Mouse (Mus musculus) lung, postnatal 0 days (tissue): ENCODE data around the gene 1810046K07Rik. TPM values are rescaled to one million over a fixed set of nuclear protein-coding genes. Genes with fewer than 3 reads are reported as not detected.

Source experiments
- ATAC-seq: fragments of 200-750 bp; cut with Nextera tagmentation; 2 replicates; pipeline ENCODE4 v1.8.0; 2017; ENCODE audit warnings: moderate library complexity
- DNase-seq: peaks from one replicate; pipeline ENCODE4 v3.0.0-alpha.2; 2016; ENCODE audit warnings: low spot score
- H3K27ac ChIP-seq: fragments of 300-500 bp; sonication (generic); 2 replicates; pipeline ENCODE4 v1.5.1; 2014; ENCODE audit warnings: antibody characterized with exemption, mild to moderate bottlenecking, low read length, mixed read lengths
- H3K27me3 ChIP-seq: fragments of 300-500 bp; sonication (generic); replicated peaks from 2 replicates; pipeline ENCODE4 v1.6.1; 2014; ENCODE audit warnings: low read length, mixed read lengths; ENCODE audit not compliant: insufficient read depth
- H3K36me3 ChIP-seq: fragments of 300-500 bp; sonication (generic); 2 replicates; pipeline ENCODE4 v1.6.1; 2014; ENCODE audit warnings: low read length, mixed read lengths; ENCODE audit not compliant: insufficient read depth
- H3K4me1 ChIP-seq: fragments of 300-500 bp; sonication (generic); 2 replicates; pipeline ENCODE4 v1.6.1; 2014; ENCODE audit warnings: antibody characterized with exemption, low read depth, low read length, mixed read lengths; ENCODE audit not compliant: insufficient read depth
- H3K4me2 ChIP-seq: fragments of 300-500 bp; sonication (generic); replicated peaks from 2 replicates; pipeline ENCODE4 v1.6.1; 2014; ENCODE audit warnings: low read depth, mild to moderate bottlenecking, low read length, moderate library complexity, mixed read lengths
- H3K4me3 ChIP-seq: fragments of 300-500 bp; sonication (generic); 2 replicates; pipeline ENCODE4 v1.5.1; 2014; ENCODE audit warnings: low read depth, low read length
- H3K9ac ChIP-seq: fragments of 300-500 bp; sonication (generic); replicated peaks from 2 replicates; pipeline ENCODE4 v1.6.1; 2014; ENCODE audit warnings: low read depth, mild to moderate bottlenecking
- H3K9me3 ChIP-seq: fragments of 300-500 bp; sonication (generic); 2 replicates; pipeline ENCODE4 v1.6.1; 2016; ENCODE audit warnings: low read length, mixed read lengths
- CTCF ChIP-seq: IDR thresholded peaks from 2 replicates; pipeline ENCODE4 v1.5.1; 2016; ENCODE audit warnings: antibody characterized with exemption, mild to moderate bottlenecking
- EP300 ChIP-seq: IDR thresholded peaks from 2 replicates; pipeline ENCODE4 v1.6.1; 2016; ENCODE audit warnings: antibody characterized with exemption, mild to moderate bottlenecking, control low read depth
- WGBS: fragments of 180-500 bp; shearing (Covaris S2); extraction: QIAGEN DNeasy Blood & Tissue Kit; methylation state at CpG from one replicate; pipeline ENCODE4 v1.1.7; 2014; 5-methylcytosine and 5-hydroxymethylcytosine counted together
- polyA plus RNA-seq: library from polyadenylated mRNA; unstranded; fragments of >200 nt; fragmentation: Nextera tagmentation; extraction: Ambion mirVana; gene quantifications from 2 replicates; pipeline ENCODE4 v1.2.1, GENCODE M21; 2015

The 1810046K07Rik gene
- polyA plus RNA-seq, 1 experiment from 2014 or later, result 0.20 TPM

DNA sequence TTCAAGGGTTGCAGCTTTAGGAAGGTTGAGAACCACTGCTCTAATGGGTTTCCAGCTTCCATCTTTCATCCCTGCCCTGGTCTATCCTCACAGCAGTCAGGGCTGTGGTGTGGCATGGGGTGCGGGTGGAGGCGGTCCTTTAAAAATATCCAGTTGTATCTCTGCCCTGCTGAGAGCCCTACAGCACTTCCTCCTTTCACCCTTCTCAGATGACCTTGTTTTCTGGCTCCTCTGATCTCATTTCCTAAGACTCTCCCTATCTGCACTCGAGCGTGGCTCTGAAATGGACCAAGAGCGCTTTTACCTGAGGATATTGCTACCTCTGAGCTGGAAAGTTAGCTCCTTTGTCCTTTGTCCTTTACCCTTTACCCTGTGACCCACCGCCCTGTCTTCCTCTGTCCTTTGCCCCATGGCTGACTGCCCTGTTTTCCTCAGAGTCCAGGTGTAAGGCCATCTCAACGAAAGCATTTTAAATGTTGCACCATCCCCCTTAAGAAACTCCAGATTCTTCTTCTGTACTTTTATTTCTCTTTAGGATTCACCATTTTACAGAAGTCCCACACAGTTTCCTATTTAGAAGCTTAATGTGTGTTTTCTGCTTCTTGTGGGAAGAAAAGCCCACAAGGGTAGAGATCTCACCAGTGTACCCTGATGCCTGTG lies 4.2 kb downstream of the 1810046K07Rik start:
- Histone ChIP-seq H3K9ac (no peak overlapping the region), H3K4me3 (no peak overlapping the region), H3K27ac (no peak overlapping the region), H3K27me3 (no peaks in the 10 kb centered on the region), H3K4me2 (no peak overlapping the region), H3K36me3 (no peaks in the 10 kb centered on the region), H3K9me3 (no peaks in the 10 kb centered on the region), H3K4me1 (no peaks in the 10 kb centered on the region)
- no peak for ATAC-seq
- WGBS, result 75% methylated on average over 7 of the region's 7 CpGs
- no peak for TF ChIP-seq EP300
- no peak for TF ChIP-seq CTCF
- no peak for DNase-seq

DNA sequence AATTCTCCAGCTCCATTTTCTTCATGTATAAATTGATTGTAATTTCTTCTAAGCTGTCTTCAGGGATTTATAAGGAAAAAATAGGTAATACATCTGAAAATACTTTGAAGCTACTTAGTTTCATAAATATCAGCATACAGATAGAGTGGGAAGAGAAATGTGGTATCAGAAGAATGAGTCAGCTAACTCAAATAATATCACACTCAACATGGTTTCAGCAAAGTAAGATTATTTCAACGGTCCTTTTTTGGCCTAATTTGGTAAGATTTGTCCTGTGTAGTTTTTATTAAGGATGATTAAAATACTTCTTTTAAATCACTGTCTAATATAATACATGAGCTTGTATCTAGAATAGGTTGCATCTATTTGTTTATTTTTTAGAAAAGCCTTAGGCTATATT lies 8.6 kb downstream of the 1810046K07Rik start:
- DNase-seq (no peak), ATAC-seq (no peak)
- TF ChIP-seq EP300 (no peak), CTCF (no peak)
- Histone ChIP-seq H3K4me3 (no peak overlapping the region), H3K27ac (no peak overlapping the region), H3K4me1 (no peaks in the 10 kb centered on the region), H3K9me3 (no peaks in the 10 kb centered on the region), H3K9ac (no peak overlapping the region), H3K36me3 (no peaks in the 10 kb centered on the region), H3K4me2 (no peak overlapping the region), H3K27me3 (no peaks in the 10 kb centered on the region)
- WGBS, result 63% methylated on average over 1 of the region's 1 CpGs

DNA sequence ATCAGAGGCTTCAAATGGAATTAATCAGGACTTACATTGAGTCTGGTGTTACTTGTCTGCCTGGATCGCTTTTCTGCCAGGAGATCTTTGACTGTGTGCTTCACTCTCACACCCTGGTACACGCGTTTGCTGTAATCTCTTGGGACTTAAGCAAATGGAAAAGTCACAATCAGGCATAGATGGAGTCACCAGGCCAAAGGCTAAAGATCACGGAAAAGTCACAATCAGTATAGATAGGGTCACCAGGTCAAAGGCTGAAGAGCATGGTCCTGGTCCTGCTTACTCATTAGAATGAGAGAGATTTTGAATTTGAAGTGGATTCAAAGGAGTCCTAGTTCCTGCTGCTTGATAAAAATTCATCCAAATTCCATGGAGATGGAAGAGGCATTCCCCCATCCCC lies 10.5 kb downstream of the 1810046K07Rik start:
- no peak overlapping the region for H3K4me2 ChIP-seq
- H3K27ac ChIP-seq, result no peak overlapping the region
- TF ChIP-seq CTCF (no peak), EP300 (no peak)
- ATAC-seq, result no peak
- no peaks in the 10 kb centered on the region for H3K27me3 ChIP-seq
- H3K9ac ChIP-seq, result no peak overlapping the region
- no peaks in the 10 kb centered on the region for H3K9me3 ChIP-seq
- WGBS, result 77% methylated on average over 4 of the region's 4 CpGs
- no peaks in the 10 kb centered on the region for H3K36me3 ChIP-seq
- no peaks in the 10 kb centered on the region for H3K4me1 ChIP-seq
- no peak overlapping the region for H3K4me3 ChIP-seq
- DNase-seq, result no peak

DNA sequence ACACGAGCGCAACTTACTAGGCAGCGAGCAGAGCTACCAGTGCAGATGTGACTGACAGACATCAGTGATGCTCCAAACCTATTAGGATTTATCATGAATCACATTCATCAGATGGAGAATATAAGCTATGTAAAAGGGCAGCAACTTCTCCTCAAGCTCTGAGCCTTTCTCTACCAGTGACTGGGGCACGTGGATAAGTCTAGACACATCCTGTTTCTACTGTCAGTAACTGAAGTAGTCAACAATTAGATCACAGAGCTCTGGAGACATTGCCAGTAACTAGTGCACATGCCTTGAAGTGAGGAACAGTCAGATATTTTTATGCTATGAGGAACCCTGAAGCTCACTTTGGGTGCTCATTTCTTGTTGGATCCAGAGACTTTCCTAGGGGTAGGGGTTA lies 11.4 kb downstream of the 1810046K07Rik start:
- ATAC-seq, result no peak

GRCm38 (mm10) chr9:51315402-51316063 lies 13.2 kb downstream of the 1810046K07Rik start:
- no peak overlapping the region for H3K27ac ChIP-seq
- 41% methylated on average over 6 of the region's 6 CpGs for whole genome bisulfite sequencing
- H3K9me3 ChIP-seq, result no peaks in the 10 kb centered on the region
- H3K4me1 ChIP-seq, result no peaks in the 10 kb centered on the region
- ATAC-seq (no peak), DNase-seq (no peak)
- H3K9ac ChIP-seq, result no peak overlapping the region
- H3K27me3 ChIP-seq, result no peaks in the 10 kb centered on the region
- H3K4me3 ChIP-seq, result no peak overlapping the region
- no peak for TF ChIP-seq EP300
- no peak for TF ChIP-seq CTCF
- H3K36me3 ChIP-seq, result no peaks in the 10 kb centered on the region
- no peak overlapping the region for H3K4me2 ChIP-seq

More for the DNA sequence above, 11.4 kb downstream of the 1810046K07Rik start:
- H3K9ac ChIP-seq, result no peak overlapping the region
- DNase-seq, result no peak
- no peaks in the 10 kb centered on the region for H3K4me1 ChIP-seq
- TF ChIP-seq EP300 (no peak), CTCF (no peak)
- H3K36me3 ChIP-seq, result no peaks in the 10 kb centered on the region
- H3K27me3 ChIP-seq, result no peaks in the 10 kb centered on the region
- H3K27ac ChIP-seq, result no peak overlapping the region
- no peak overlapping the region for H3K4me2 ChIP-seq
- WGBS, result 83% methylated on average over 4 of the region's 4 CpGs
- no peaks in the 10 kb centered on the region for H3K9me3 ChIP-seq
- no peak overlapping the region for H3K4me3 ChIP-seq

- Histone ChIP-seq H3K4me3 (peak overlapping the region; percentile 10; the same call in 1 of the 2 replicates), H3K4me2 (peak overlapping the region; percentile 37), H3K27ac (0 out of 2 replicates have a peak overlapping the region, but pooled peaks have one; percentile 39), H3K36me3 (no peaks in the 10 kb centered on the region), H3K9me3 (no peaks in the 10 kb centered on the region), H3K4me1 (no peaks in the 10 kb centered on the region), H3K9ac (no peak overlapping the region), H3K27me3 (no peaks in the 10 kb centered on the region)
- 17% methylated on average over 18 of the region's 18 CpGs for WGBS
- no peak for TF ChIP-seq CTCF
- peak; percentile 70; the same call in 1 of the 2 replicates for TF ChIP-seq EP300
- ATAC-seq (peak; percentile 92), DNase-seq (peak; percentile 85)
Measured at GRCm38 (mm10) chr9:51312554-51313317, 16.0 kb downstream of the 1810046K07Rik start.
